Mouse (Mus musculus) lung, embryonic 14.5 days (tissue): Measurements from ENCODE around the gene Slc2a12. TPM values are rescaled to one million over a fixed set of nuclear protein-coding genes. Genes with fewer than 3 reads are reported as not detected.

Experiments used
- ATAC-seq: fragments of 200-750 bp; cut with Nextera tagmentation; 2 replicates; pipeline ENCODE4 v1.8.0; 2017; ENCODE audit warnings: mild to moderate bottlenecking, moderate TSS enrichment, moderate library complexity; ENCODE audit not compliant: insufficient read depth
- DNase-seq: peaks from one replicate; pipeline ENCODE4 v3.0.0-alpha.2; 2015
- H3K27ac ChIP-seq: fragments of 300-500 bp; sonication (generic); 2 replicates; pipeline ENCODE4 v1.5.1; 2014; ENCODE audit warnings: low read depth, mild to moderate bottlenecking, moderate library complexity
- H3K27me3 ChIP-seq: fragments of 300-500 bp; sonication (generic); 2 replicates; pipeline ENCODE4 v1.6.1; 2014; ENCODE audit warnings: low read length, control low read depth; ENCODE audit not compliant: insufficient read depth
- H3K36me3 ChIP-seq: fragments of 300-500 bp; sonication (generic); 2 replicates; pipeline ENCODE4 v1.6.1; 2014; ENCODE audit warnings: control low read depth; ENCODE audit not compliant: insufficient read depth
- H3K4me1 ChIP-seq: fragments of 300-500 bp; sonication (generic); 2 replicates; pipeline ENCODE4 v1.6.1; 2014; ENCODE audit warnings: antibody characterized with exemption, control low read depth; ENCODE audit not compliant: insufficient read depth
- H3K4me2 ChIP-seq: fragments of 300-500 bp; sonication (generic); 2 replicates; pipeline ENCODE4 v1.6.1; 2014; ENCODE audit warnings: mild to moderate bottlenecking
- H3K4me3 ChIP-seq: fragments of 300-500 bp; sonication (generic); 2 replicates; pipeline ENCODE4 v1.5.1; 2014; ENCODE audit warnings: low read depth, low read length
- H3K9ac ChIP-seq: fragments of 300-500 bp; sonication (generic); 2 replicates; pipeline ENCODE4 v1.6.1; 2014
- H3K9me3 ChIP-seq: fragments of 300-500 bp; sonication (generic); 2 replicates; pipeline ENCODE4 v1.6.1; 2016; ENCODE audit warnings: low read depth, low read length, control low read depth
- CTCF ChIP-seq: IDR thresholded peaks from 2 replicates; pipeline ENCODE4 v1.5.1; 2016; ENCODE audit warnings: antibody characterized with exemption, low read depth
- WGBS: fragments of 180-500 bp; shearing (Covaris S2); extraction: QIAGEN DNeasy Blood & Tissue Kit; methylation state at CpG from one replicate; pipeline ENCODE4 v1.1.7; 2014; 5-methylcytosine and 5-hydroxymethylcytosine counted together
- polyA plus RNA-seq: library from polyadenylated mRNA; unstranded; fragments of >200 nt; fragmentation: Nextera tagmentation; extraction: Ambion mirVana; gene quantifications from 2 replicates; pipeline ENCODE4 v1.2.1, GENCODE M21; 2014

Slc2a12 gene
- polyA plus RNA-seq, 1 experiment from 2014 or later: 1.1 TPM

- no peak overlapping the region for H3K4me3 ChIP-seq
- H3K9ac ChIP-seq: no peak overlapping the region
- no peaks in the 10 kb centered on the region for H3K9me3 ChIP-seq
- TF ChIP-seq CTCF: no peak
- no peaks in the 10 kb centered on the region for H3K36me3 ChIP-seq
- no peak overlapping the region for H3K4me2 ChIP-seq
- H3K27me3 ChIP-seq: no peaks in the 10 kb centered on the region
- H3K27ac ChIP-seq: no peak overlapping the region
- H3K4me1 ChIP-seq: no peaks in the 10 kb centered on the region
- ATAC-seq (no peak), DNase-seq (no peak)
- WGBS: 63% methylated on average over 1 of the region's 1 CpGs
These were observed 83.4 kb downstream of the Slc2a12 start for GRCm38 (mm10) chr10:22728257-22728656.

GRCm38 (mm10) chr10:22730266-22730991 is 85.6 kb downstream of the Slc2a12 start:
- Histone ChIP-seq H3K9ac (peak overlapping the region; percentile 96), H3K4me2 (peak overlapping the region; percentile 94), H3K36me3 (no peaks in the 10 kb centered on the region), H3K9me3 (no peaks in the 10 kb centered on the region), H3K4me3 (peak overlapping the region; percentile 97), H3K27me3 (no peaks in the 10 kb centered on the region), H3K4me1 (no peaks in the 10 kb centered on the region), H3K27ac (peak overlapping the region; percentile 81)
- ATAC-seq (peak; percentile 70), DNase-seq (no peak)
- whole genome bisulfite sequencing: under 1% methylated on average over 39 of the region's 39 CpGs
- TF ChIP-seq CTCF: no peak

- no peak for TF ChIP-seq CTCF
- H3K4me2 ChIP-seq: peak overlapping the region; percentile 94
- no peak for ATAC-seq
- WGBS: 1% methylated on average over 33 of the region's 33 CpGs
- no peak for DNase-seq
- H3K4me3 ChIP-seq: peak overlapping the region; percentile 97
- H3K9ac ChIP-seq: peak overlapping the region; percentile 96
- no peaks in the 10 kb centered on the region for H3K27me3 ChIP-seq
- H3K36me3 ChIP-seq: no peaks in the 10 kb centered on the region
- no peaks in the 10 kb centered on the region for H3K9me3 ChIP-seq
- H3K27ac ChIP-seq: peak overlapping the region; percentile 81
- no peaks in the 10 kb centered on the region for H3K4me1 ChIP-seq
These were observed 86.1 kb downstream of the Slc2a12 start for GRCm38 (mm10) chr10:22730992-22731271.

GRCm38 (mm10) chr10:22731272-22732093 is 86.7 kb downstream of the Slc2a12 start, which contains the start of gene Tbpl1:
Tbpl1 (minus strand) TSS chr10:22731938.
- Histone ChIP-seq H3K27me3 (no peaks in the 10 kb centered on the region), H3K4me1 (no peaks in the 10 kb centered on the region), H3K9me3 (no peaks in the 10 kb centered on the region), H3K9ac (peak within 1 kb of the TSS; percentile 96), H3K4me2 (peak within 1 kb of the TSS; percentile 94), H3K4me3 (peak within 1 kb of the TSS; percentile 97), H3K36me3 (no peaks in the 10 kb centered on the region), H3K27ac (peak within 1 kb of the TSS; percentile 90)
- peak; percentile 99 for ATAC-seq
- WGBS: under 1% methylated on average over 77 of the region's 77 CpGs
- TF ChIP-seq CTCF: peak; percentile 30; the same call in 1 of the 2 replicates
- DNase-seq: peak; percentile 98

GRCm38 (mm10) chr10:22732181-22732580 is 87.4 kb downstream of the Slc2a12 start:
- ATAC-seq: no peak
- WGBS: 40% methylated on average over 10 of the region's 10 CpGs
- TF ChIP-seq CTCF: no peak
- H3K9ac ChIP-seq: peak overlapping the region; percentile 96
- no peaks in the 10 kb centered on the region for H3K9me3 ChIP-seq
- no peaks in the 10 kb centered on the region for H3K27me3 ChIP-seq
- peak overlapping the region; percentile 90; the same call in 1 of the 2 replicates for H3K27ac ChIP-seq
- no peaks in the 10 kb centered on the region for H3K36me3 ChIP-seq
- no peaks in the 10 kb centered on the region for H3K4me1 ChIP-seq
- H3K4me3 ChIP-seq: peak overlapping the region; percentile 97
- peak overlapping the region; percentile 94 for H3K4me2 ChIP-seq
- DNase-seq: no peak

- no peaks in the 10 kb centered on the region for H3K36me3 ChIP-seq
- H3K27ac ChIP-seq: no peak overlapping the region
- H3K27me3 ChIP-seq: no peaks in the 10 kb centered on the region
- H3K9ac ChIP-seq: no peak overlapping the region
- H3K4me3 ChIP-seq: no peak overlapping the region
- H3K4me2 ChIP-seq: no peak overlapping the region
- 40% methylated on average over 7 of the region's 7 CpGs for WGBS
- no peaks in the 10 kb centered on the region for H3K9me3 ChIP-seq
- no peaks in the 10 kb centered on the region for H3K4me1 ChIP-seq
- DNase-seq (no peak), ATAC-seq (no peak)
- no peak for TF ChIP-seq CTCF
These were observed 101.1 kb downstream of the Slc2a12 start for GRCm38 (mm10) chr10:22745922-22746321.
